Mouse (Mus musculus) heart, embryonic 11.5 days (tissue): ENCODE results near the gene Emc1. TPM values are rescaled to one million over a fixed set of nuclear protein-coding genes. Genes with fewer than 3 reads are reported as not detected.

Source experiments
- ATAC-seq: fragments of 200-750 bp; cut with Nextera tagmentation; replicated peaks from 2 replicates; pipeline ENCODE4 v1.8.0; 2017; ENCODE audit warnings: moderate library complexity; ENCODE audit not compliant: insufficient number of reproducible peaks, low FRiP score, low TSS enrichment
- H3K27ac ChIP-seq: fragments of 300-500 bp; sonication (generic); 2 replicates; pipeline ENCODE4 v1.5.1; 2014; ENCODE audit warnings: mild to moderate bottlenecking, low read depth, low read length
- H3K27me3 ChIP-seq: fragments of 300-500 bp; sonication (generic); 2 replicates; pipeline ENCODE4 v1.6.1; 2014; ENCODE audit warnings: mild to moderate bottlenecking, low read length, mixed read lengths; ENCODE audit not compliant: control insufficient read depth, insufficient read depth
- H3K36me3 ChIP-seq: fragments of 300-500 bp; sonication (generic); 2 replicates; pipeline ENCODE4 v1.6.1; 2014; ENCODE audit warnings: mild to moderate bottlenecking, low read length, moderate library complexity, mixed read lengths; ENCODE audit not compliant: control insufficient read depth, insufficient read depth
- H3K4me1 ChIP-seq: fragments of 300-500 bp; sonication (generic); 2 replicates; pipeline ENCODE4 v1.6.1; 2014; ENCODE audit warnings: low read length; ENCODE audit not compliant: control insufficient read depth, insufficient read depth
- H3K4me2 ChIP-seq: fragments of 300-500 bp; sonication (generic); 2 replicates; pipeline ENCODE4 v1.6.1; 2014; ENCODE audit warnings: mild to moderate bottlenecking, moderate library complexity
- H3K4me3 ChIP-seq: fragments of 300-500 bp; sonication (generic); 2 replicates; pipeline ENCODE4 v1.5.1; 2014; ENCODE audit warnings: low read depth, low read length
- H3K9ac ChIP-seq: fragments of 300-500 bp; sonication (generic); 2 replicates; pipeline ENCODE4 v1.6.1; 2014; ENCODE audit warnings: mild to moderate bottlenecking, low read depth, low read length, moderate library complexity
- H3K9me3 ChIP-seq: fragments of 300-500 bp; sonication (generic); replicated peaks from 2 replicates; pipeline ENCODE4 v1.6.1; 2016; ENCODE audit warnings: low read length; ENCODE audit not compliant: control insufficient read depth
- WGBS: fragments of 180-500 bp; shearing (Covaris S2); extraction: QIAGEN DNeasy Blood & Tissue Kit; methylation state at CpG from one replicate; pipeline ENCODE4 v1.1.7; 2014; ENCODE audit not compliant: insufficient replicate concordance; 5-methylcytosine and 5-hydroxymethylcytosine counted together
- microRNA-seq: library from miRNA; unstranded; fragments of <30 nt; microRNA quantifications from one replicate; pipeline ENCODE4, GENCODE M21; 2016; ENCODE audit warnings: borderline number of aligned reads
- polyA plus RNA-seq: library from polyadenylated mRNA; unstranded; fragments of >200 nt; fragmentation: Nextera tagmentation; extraction: Ambion mirVana; gene quantifications from 2 replicates; pipeline ENCODE4 v1.2.1, GENCODE M21; 2014

The Emc1 gene
- polyA plus RNA-seq, 1 experiment from 2014 or later, result 31.8 TPM

DNA sequence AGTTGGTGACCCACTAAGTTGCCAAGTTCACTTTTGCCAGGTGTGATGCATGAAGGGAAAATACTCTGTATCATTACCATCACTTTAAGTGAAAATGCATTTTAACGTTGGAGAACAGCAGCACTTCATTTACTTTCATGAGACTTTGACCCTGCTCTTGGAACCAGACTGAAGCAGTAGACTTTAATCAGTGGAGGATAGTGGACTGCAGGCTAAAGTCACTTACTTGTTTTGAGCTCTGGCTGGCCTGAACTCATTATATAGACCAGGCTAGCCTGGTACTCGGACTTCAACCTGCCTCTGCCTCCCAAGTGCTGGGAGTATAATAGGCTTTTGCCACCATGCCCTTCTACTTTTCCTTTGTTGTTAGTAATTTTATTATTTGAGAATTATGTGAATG lies 70.9 kb downstream of the Emc1 start:
- Histone ChIP-seq H3K9me3 (no peaks in the 10 kb centered on the region), H3K36me3 (peaks cover 76% of the 10 kb centered on the region), H3K27ac (no peak overlapping the region), H3K4me3 (no peak overlapping the region), H3K9ac (no peak overlapping the region), H3K4me1 (no peaks in the 10 kb centered on the region), H3K4me2 (no peak overlapping the region), H3K27me3 (no peaks in the 10 kb centered on the region)
- WGBS, result 83% methylated on average over 2 of the region's 2 CpGs
- ATAC-seq, result no peak

Small RNA genes lying within 50 kb of the gene (microRNA-seq; reads per million reads assigned to microRNA genes)
- 16.0 reads per million, percentile 48 among the genes with 10 or more reads in this experiment for gene Gm24245
- 2.6 reads per million, percentile 29 among the genes with 10 or more reads in this experiment for gene Gm25732

Other genes starting within 250 kb of the Emc1 start
- gene Minos1, start 221.5 kb upstream of the Emc1 start, polyA plus RNA-seq, result 649 and 675 TPM in 2 replicates
- gene Capzb, start 159.7 kb upstream of the Emc1 start, polyA plus RNA-seq, result 316 and 319 TPM in 2 replicates
- 11.3 and 12.8 TPM in 2 replicates for gene Pqlc2, start 41.9 kb upstream of the Emc1 start, polyA plus RNA-seq
- gene Akr7a5, start 41.8 kb upstream of the Emc1 start, polyA plus RNA-seq, result 51.1 and 53.7 TPM in 2 replicates
- gene Mrto4, start within 50 bp of the Emc1 start, polyA plus RNA-seq, result 88.6 and 98.2 TPM in 2 replicates
- gene Ubr4, start within 50 bp of the Emc1 start, polyA plus RNA-seq, result 69.0 and 71.5 TPM in 2 replicates
- 2.2 and 2.7 TPM in 2 replicates for gene Iffo2, start 178.0 kb downstream of the Emc1 start, polyA plus RNA-seq